13 mouse cellular contexts compared by ENCODE assay signal in genomic region chr2:5116856-5117532, GRCm38 (mm10). TPM values are rescaled to one million over a fixed set of nuclear protein-coding genes. Genes with fewer than 3 reads are reported as not detected.
DNase-seq lines count a peak whose midpoint lies in the region; ATAC-seq lines count a peak whose summit lies in the region.
"Had no signal": no experiment of that assay in that cellular context is flagged by ENCODE, and none has a peak within 500 bp of the region (broad histone marks: within the 10 kb centered on the region; RNA-seq: fewer than 3 reads in every experiment).

No protein-coding gene starts in this region.

- no peaks in the 10 kb centered on the region for H3K36me3 ChIP-seq in forebrain, embryonic 11.5 days (ENCODE audit: control insufficient read depth, insufficient read depth, low read length)
- H3K36me3 ChIP-seq in limb, embryonic 10.5 days: no peaks in the 10 kb centered on the region

- H3K9ac ChIP-seq in forebrain, embryonic 11.5 days (ENCODE audit: low read length): no peak overlapping the region

- H3K4me2 ChIP-seq in forebrain, embryonic 11.5 days (ENCODE audit: low read depth, low read length, severe bottlenecking): no peak overlapping the region

- no peaks in the 10 kb centered on the region for H3K27me3 ChIP-seq in forebrain, embryonic 11.5 days (ENCODE audit: control insufficient read depth, insufficient read depth, low read length)
- no peaks in the 10 kb centered on the region for H3K27me3 ChIP-seq in limb, embryonic 10.5 days (ENCODE audit: low read depth, poor library complexity, severe bottlenecking)

- H3K4me3 ChIP-seq in forebrain, embryonic 11.5 days (ENCODE audit: low read depth, low read length): no peak overlapping the region
- H3K4me3 ChIP-seq in limb, embryonic 10.5 days: no peak overlapping the region

- intact Hi-C loops in left cerebral cortex, postnatal 4 days (cut with DNase I): no loop called here

- peaks cover 9% of the 10 kb centered on the region for H3K4me1 ChIP-seq in forebrain, embryonic 11.5 days (replicated peaks; ENCODE audit: control insufficient read depth, insufficient read depth, low read length)
- H3K4me1 ChIP-seq in limb, embryonic 10.5 days: peaks cover 28% of the 10 kb centered on the region

- ATAC-seq in forebrain, embryonic 11.5 days (replicated peaks; ENCODE audit: low FRiP score): peak; percentile 65
- ATAC-seq: lung, postnatal 0 days had no signal

- WGBS in forebrain, embryonic 11.5 days: 20% methylated on average over 5 of the region's 5 CpGs
- WGBS in limb, embryonic 10.5 days: 23% methylated on average over 5 of the region's 5 CpGs

- H3K9me3 ChIP-seq in forebrain, embryonic 11.5 days (ENCODE audit: control insufficient read depth, low read length): no peaks in the 10 kb centered on the region
- no peaks in the 10 kb centered on the region for H3K9me3 ChIP-seq in limb, embryonic 10.5 days (replicated peaks)

- H3K27ac ChIP-seq in forebrain, embryonic 11.5 days (ENCODE audit: low read depth, low read length): no peak overlapping the region
- peak overlapping the region; percentile 59 for H3K27ac ChIP-seq in limb, embryonic 10.5 days

- DNase-seq in MN1 (ENCODE audit: low spot score): peak; percentile 20
- DNase-seq in R1 (ENCODE audit: low read depth, low spot score): peak; percentile 89
- DNase-seq in forebrain, embryonic 11.5 days (ENCODE audit: low spot score): peak; percentile 54
- peak; percentile 48 for DNase-seq in limb, embryonic 10.5 days (ENCODE audit: low spot score)
- DNase-seq in left cerebral cortex, postnatal 4 days: no peak
- DNase-seq in lung, postnatal 25 days (ENCODE audit: low spot score): no peak
- no peak for DNase-seq in left cerebral cortex, adult 9 months (ENCODE audit: low spot score in 2 of 2)
- no peak for DNase-seq in yolk sac, embryonic 10.5 days (ENCODE audit: low spot score)
- DNase-seq: adrenal gland, postnatal 25 days; cerebellum, postnatal 36 days; heart, postnatal 14 days; kidney, postnatal 25 days had no signal

RNA-seq across cellular contexts. Expression of gene Ccdc3, which starts 20.6 kb away (rescaled TPM):
- polyA plus RNA-seq in forebrain, embryonic 11.5 days (2014; fragmentation: Nextera tagmentation; extraction: Ambion mirVana): 3.9 and 4.6 TPM in 2 replicates
- polyA plus RNA-seq in limb, embryonic 10.5 days (2016; fragmentation: Nextera tagmentation; extraction: Ambion mirVana): 1.4 and 4.0 TPM in 2 replicates
- 1 to 10 TPM; 6.0 to 6.8 TPM for total RNA-seq in left cerebral cortex, postnatal 4 days (2021)

RNA-seq across cellular contexts. Expression of gene Optn, which starts 53.1 kb away (rescaled TPM):
- 3.0 and 3.6 TPM in 2 replicates for polyA plus RNA-seq in forebrain, embryonic 11.5 days (2014; fragmentation: Nextera tagmentation; extraction: Ambion mirVana)
- 7.1 and 7.8 TPM in 2 replicates for polyA plus RNA-seq in limb, embryonic 10.5 days (2016; fragmentation: Nextera tagmentation; extraction: Ambion mirVana)
- total RNA-seq in left cerebral cortex, postnatal 4 days (2021): 10 to 100 TPM; 20.8 to 24.9 TPM

Comparison
In these comparisons a context has a peak if more than half of its experiments do, and no peak if none do; other contexts are left out.
1. DNase-seq: peak in MN1 (single experiment), R1 (single experiment), forebrain, embryonic 11.5 days (single experiment) and limb, embryonic 10.5 days (single experiment); none in left cerebral cortex, postnatal 4 days (single experiment), lung, postnatal 25 days (single experiment), left cerebral cortex, adult 9 months (0 of 2) and yolk sac, embryonic 10.5 days (single experiment).